Comparison of ENCODE assay signal across 9 mouse cellular contexts in the genomic region with DNA sequence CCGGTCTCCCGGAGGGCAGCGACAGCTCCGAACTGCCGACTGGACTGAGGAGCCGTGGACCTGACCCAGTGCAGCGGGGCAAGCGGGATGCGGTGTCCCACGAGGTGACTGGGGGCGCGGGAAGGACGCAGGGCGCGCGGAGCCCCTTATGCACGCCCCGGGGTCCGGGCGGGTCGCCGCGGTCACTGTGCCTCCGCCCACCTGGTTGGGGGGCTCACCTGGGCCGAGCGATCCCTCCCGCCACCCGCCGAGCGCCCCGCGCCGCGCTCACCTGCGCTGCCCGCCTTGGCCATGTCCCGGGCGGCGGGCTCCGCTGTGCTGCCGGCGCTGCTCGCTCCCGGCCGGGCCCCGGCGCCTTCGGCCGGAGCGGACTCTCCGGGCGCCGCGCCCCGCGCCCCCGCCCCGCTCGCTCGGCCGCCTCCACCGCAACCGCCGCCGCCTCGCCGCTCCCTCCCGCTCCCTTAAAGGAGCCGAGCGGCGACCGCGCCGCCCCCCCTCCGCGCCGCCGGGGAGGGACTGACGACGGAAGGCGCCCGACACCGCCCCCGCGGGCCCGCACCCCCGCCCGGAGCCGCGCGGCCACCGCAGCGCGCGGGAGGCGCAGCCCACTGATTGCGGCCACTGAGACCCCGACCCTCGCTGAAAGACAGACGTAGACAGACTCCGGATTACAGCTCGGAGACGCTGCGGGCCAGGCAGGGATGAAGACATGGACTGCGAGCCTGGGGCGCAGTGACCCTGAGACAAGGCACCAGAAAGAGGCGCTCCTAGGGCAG. TPM values are rescaled to one million over a fixed set of nuclear protein-coding genes. Genes with fewer than 3 reads are reported as not detected.
DNase-seq lines count a peak whose midpoint lies in the region; ATAC-seq and TF ChIP-seq lines count a peak whose summit lies in the region.
"Had no signal": no experiment of that assay in that cellular context is flagged by ENCODE, and none has a peak within 500 bp of the region (broad histone marks: within the 10 kb centered on the region; RNA-seq: fewer than 3 reads in every experiment).

A gene (minus strand): TSS at position 396 of the 776 bp plus-strand sequence.

- peak; percentile 43 for ATAC-seq in hindbrain, postnatal 0 days
- ATAC-seq in liver, embryonic 12.5 days, result no peak
- ATAC-seq in neural tube, embryonic 14.5 days (ENCODE audit: low read depth), result peak; percentile 49; the same call in 1 of the 2 replicates

- intact Hi-C loops in gastrocnemius, adult 2 months (cut with DNase I), result loop anchor here (2.0 kb wide), 1 partner anchor 71 kb away; a partner anchor contains a TSS

- peak within 1 kb of the TSS; percentile 92 for H3K4me2 ChIP-seq in hindbrain, postnatal 0 days (ENCODE audit: low read depth, low read length)
- peak within 1 kb of the TSS; percentile 66 for H3K4me2 ChIP-seq in liver, embryonic 12.5 days
- H3K4me2 ChIP-seq in neural tube, embryonic 14.5 days (ENCODE audit: low read depth, low read length), result peak within 1 kb of the TSS; percentile 98

- H3K27me3 ChIP-seq in hindbrain, postnatal 0 days (ENCODE audit: insufficient read depth, low read length), result no peaks in the 10 kb centered on the region
- H3K27me3 ChIP-seq in liver, embryonic 12.5 days (replicated peaks), result peaks cover 75% of the 10 kb centered on the region
- peaks cover 22% of the 10 kb centered on the region for H3K27me3 ChIP-seq in neural tube, embryonic 14.5 days (ENCODE audit: control insufficient read depth, insufficient read depth, low read length)

- under 1% methylated on average over 77 of the region's 107 CpGs for WGBS in hindbrain, postnatal 0 days
- WGBS in liver, embryonic 12.5 days (ENCODE audit: insufficient replicate concordance), result 2% methylated on average over 85 of the region's 107 CpGs
- under 1% methylated on average over 71 of the region's 107 CpGs for WGBS in neural tube, embryonic 14.5 days

- H3K9ac ChIP-seq in hindbrain, postnatal 0 days (replicated peaks; ENCODE audit: low read length), result peak within 1 kb of the TSS; percentile 83
- peak within 1 kb of the TSS; percentile 33; the same call in 1 of the 2 replicates for H3K9ac ChIP-seq in liver, embryonic 12.5 days
- H3K9ac ChIP-seq in neural tube, embryonic 14.5 days (replicated peaks; ENCODE audit: low read depth, low read length), result peak within 1 kb of the TSS; percentile 81

- peaks cover 14% of the 10 kb centered on the region; the same call in 1 of the 2 replicates for H3K4me1 ChIP-seq in hindbrain, postnatal 0 days (ENCODE audit: insufficient read depth, low read length)
- H3K4me1 ChIP-seq in liver, embryonic 12.5 days, result 0 out of 2 replicates have a peak, but pooled peaks cover 3% of the 10 kb centered on the region
- H3K4me1 ChIP-seq in neural tube, embryonic 14.5 days (ENCODE audit: control insufficient read depth, insufficient read depth, low read length), result peaks cover 7% of the 10 kb centered on the region; the same call in 1 of the 2 replicates

- H3K36me3 ChIP-seq in hindbrain, postnatal 0 days (ENCODE audit: insufficient read depth, low read length), result no peaks in the 10 kb centered on the region
- no peaks in the 10 kb centered on the region for H3K36me3 ChIP-seq in liver, embryonic 12.5 days
- no peaks in the 10 kb centered on the region for H3K36me3 ChIP-seq in neural tube, embryonic 14.5 days (ENCODE audit: control insufficient read depth, insufficient read depth, low read length)

- TF ChIP-seq CTCF in gastrocnemius, adult 2 months (IDR thresholded peaks at IDR 0.05), result no peak
- no peak for TF ChIP-seq CTCF in hindbrain, postnatal 0 days (IDR thresholded peaks at IDR 0.05; ENCODE audit: low read depth)

- peak within 1 kb of the TSS; percentile 79 for H3K27ac ChIP-seq in gastrocnemius, adult 2 months
- peak within 1 kb of the TSS; percentile 60 for H3K27ac ChIP-seq in hindbrain, postnatal 0 days
- H3K27ac ChIP-seq in liver, embryonic 12.5 days, result no peak within 1 kb of the TSS
- no peak within 1 kb of the TSS for H3K27ac ChIP-seq in neural tube, embryonic 14.5 days (ENCODE audit: low read depth, low read length)

- H3K4me3 ChIP-seq in gastrocnemius, adult 2 months, result peak within 1 kb of the TSS; percentile 78
- peak within 1 kb of the TSS; percentile 67 for H3K4me3 ChIP-seq in hindbrain, postnatal 0 days (ENCODE audit: low read length)
- peak within 1 kb of the TSS; percentile 52 for H3K4me3 ChIP-seq in liver, embryonic 12.5 days
- H3K4me3 ChIP-seq in neural tube, embryonic 14.5 days (ENCODE audit: low read depth, low read length), result peak within 1 kb of the TSS; percentile 62

- no peak for DNase-seq in layer of hippocampus, adult 18-20 months (ENCODE audit: low spot score in 2 of 2)
- no peak for DNase-seq in layer of hippocampus, adult 11-12 months (ENCODE audit: low spot score)
- peak; percentile 83 for DNase-seq in cerebellum, adult 9-11 months
- peak; percentile 82 for DNase-seq in gastrocnemius, adult 2 months
- DNase-seq in hindbrain, postnatal 0 days (ENCODE audit: low spot score), result peak; percentile 56
- DNase-seq in thymus, postnatal 14 days, result no peak

- H3K9me3 ChIP-seq in hindbrain, postnatal 0 days (ENCODE audit: low read length), result no peaks in the 10 kb centered on the region
- no peaks in the 10 kb centered on the region for H3K9me3 ChIP-seq in liver, embryonic 12.5 days (replicated peaks)
- H3K9me3 ChIP-seq in neural tube, embryonic 14.5 days (ENCODE audit: control insufficient read depth, low read length), result no peaks in the 10 kb centered on the region

RNA-seq across cellular contexts. Expression of the gene that starts here (rescaled TPM):
- total RNA-seq in layer of hippocampus, adult 18-20 months (2021), result 10 to 100 TPM; 31.6 to 34.4 TPM
- 1 to 10 TPM; 1.7 to 2.2 TPM for total RNA-seq in gastrocnemius, adult 2 months (2021)
- total RNA-seq in hindbrain, postnatal 0 days (2014; rRNA removed), result 25.1 and 26.3 TPM in 2 replicates
- 5.8 and 6.1 TPM in 2 replicates for polyA plus RNA-seq in hindbrain, postnatal 0 days (2015; fragmentation: Nextera tagmentation; extraction: Ambion mirVana)
- polyA plus RNA-seq in liver, embryonic 12.5 days (2016; fragmentation: Nextera tagmentation; extraction: Ambion mirVana), result 0.18 and 0.19 TPM in 2 replicates
- polyA plus RNA-seq in neural tube, embryonic 14.5 days (2014; fragmentation: Nextera tagmentation; extraction: Ambion mirVana), result 4.4 and 6.4 TPM in 2 replicates
- total RNA-seq: hematopoietic stem cell, adult 5-6 weeks had no signal

Comparison
In these comparisons a context has a peak if more than half of its experiments do, and no peak if none do; other contexts are left out.
1. DNase-seq: peak in cerebellum, adult 9-11 months (single experiment), gastrocnemius, adult 2 months (single experiment) and hindbrain, postnatal 0 days (single experiment); none in layer of hippocampus, adult 18-20 months (0 of 2), layer of hippocampus, adult 11-12 months (single experiment) and thymus, postnatal 14 days (single experiment).
2. H3K27ac ChIP-seq: peak in gastrocnemius, adult 2 months (single experiment) and hindbrain, postnatal 0 days (single experiment); none in liver, embryonic 12.5 days (single experiment) and neural tube, embryonic 14.5 days (single experiment).
3. H3K9ac ChIP-seq: peak in every context shown above with its lines; median percentile 83 in hindbrain, postnatal 0 days; 81 in neural tube, embryonic 14.5 days; 33 in liver, embryonic 12.5 days.
4. Peak in every context shown above with its lines, with median percentiles within 50 percentile points of each other: H3K4me3 ChIP-seq and H3K4me2 ChIP-seq.